Mouse (Mus musculus) layer of hippocampus, adult 2 months (tissue): ENCODE measurements around the gene Strip1. TPM values are rescaled to one million over a fixed set of nuclear protein-coding genes. Genes with fewer than 3 reads are reported as not detected.

Experiments
- DNase-seq, 2 experiments: peaks; one replicate each; pipeline ENCODE4 v3.0.0; 2022; ENCODE audit warnings: low spot score in 2 of 2
- H3K27ac ChIP-seq: fragments of 200-600 bp; 2 replicates; pipeline ENCODE4 v1.8.1; 2022
- H3K4me3 ChIP-seq: fragments of 200-600 bp; 2 replicates; pipeline ENCODE4 v1.8.1; 2022; ENCODE audit warnings: mild to moderate bottlenecking
- CTCF ChIP-seq: fragments of 200-600 bp; conservative IDR thresholded peaks from 2 replicates; pipeline ENCODE4 v1.8.1; 2022; ENCODE audit warnings: antibody characterized with exemption, mild to moderate bottlenecking, moderate library complexity
- total RNA-seq, 2 experiments: library from RNA; stranded (reverse); gene quantifications; 2 replicates each; pipeline ENCODE4 v1.2.3; 2021

The Strip1 gene
- total RNA-seq, 2 experiments from 2014 or later, result 74.5 to 79.2 TPM

DNA sequence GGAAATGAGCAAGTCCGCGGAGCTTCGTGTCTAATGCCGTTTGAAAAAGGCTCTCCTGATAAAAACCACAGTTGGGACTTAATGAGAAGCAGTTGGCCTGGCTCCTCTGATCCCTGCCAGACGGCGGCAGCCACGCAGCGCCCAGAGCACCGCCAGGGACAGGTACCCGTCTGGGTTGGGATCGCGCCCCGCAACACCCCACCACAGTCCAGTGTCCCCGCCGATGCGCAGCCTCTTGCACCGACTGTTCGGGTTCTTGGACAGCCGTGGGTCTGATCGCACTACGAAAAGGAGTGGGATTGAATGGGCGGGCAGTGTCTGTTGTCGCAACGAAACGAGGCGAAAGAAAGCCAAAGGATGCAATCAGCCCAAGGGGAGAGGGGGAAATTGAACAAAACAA lies 34.9 kb downstream of the Strip1 start:
- TF ChIP-seq CTCF, result no peak
- no peak for DNase-seq
- H3K4me3 ChIP-seq, result no peak overlapping the region
- H3K27ac ChIP-seq, result no peak overlapping the region

DNA sequence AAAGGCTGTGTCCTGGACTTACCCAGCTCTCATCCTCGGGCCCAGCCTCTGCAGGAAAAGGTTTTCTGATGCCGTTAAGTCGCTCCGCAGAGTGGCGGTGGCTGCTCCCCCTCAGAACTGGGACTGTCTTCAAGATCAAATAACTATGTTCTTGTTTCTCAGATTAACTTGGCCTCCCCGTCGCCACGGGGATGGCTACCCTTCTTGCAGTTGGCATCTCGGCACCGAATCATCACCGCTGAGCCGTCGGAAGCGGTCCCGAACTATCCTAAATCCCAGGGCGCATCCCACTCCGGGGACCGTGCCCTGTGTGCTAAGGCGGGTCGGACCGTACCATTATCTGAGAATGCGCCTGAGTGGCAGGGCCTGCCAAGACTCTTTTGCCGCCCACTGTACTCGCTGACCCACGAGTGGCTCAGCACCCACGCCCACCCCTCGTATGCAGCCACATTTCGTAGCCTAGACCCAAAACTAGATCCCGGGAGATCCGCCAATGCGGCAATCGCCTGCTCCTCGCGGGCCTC lies 35.5 kb downstream of the Strip1 start:
- Histone ChIP-seq H3K27ac (no peak overlapping the region), H3K4me3 (no peak overlapping the region)
- TF ChIP-seq CTCF, result no peak
- no peak for DNase-seq

DNA sequence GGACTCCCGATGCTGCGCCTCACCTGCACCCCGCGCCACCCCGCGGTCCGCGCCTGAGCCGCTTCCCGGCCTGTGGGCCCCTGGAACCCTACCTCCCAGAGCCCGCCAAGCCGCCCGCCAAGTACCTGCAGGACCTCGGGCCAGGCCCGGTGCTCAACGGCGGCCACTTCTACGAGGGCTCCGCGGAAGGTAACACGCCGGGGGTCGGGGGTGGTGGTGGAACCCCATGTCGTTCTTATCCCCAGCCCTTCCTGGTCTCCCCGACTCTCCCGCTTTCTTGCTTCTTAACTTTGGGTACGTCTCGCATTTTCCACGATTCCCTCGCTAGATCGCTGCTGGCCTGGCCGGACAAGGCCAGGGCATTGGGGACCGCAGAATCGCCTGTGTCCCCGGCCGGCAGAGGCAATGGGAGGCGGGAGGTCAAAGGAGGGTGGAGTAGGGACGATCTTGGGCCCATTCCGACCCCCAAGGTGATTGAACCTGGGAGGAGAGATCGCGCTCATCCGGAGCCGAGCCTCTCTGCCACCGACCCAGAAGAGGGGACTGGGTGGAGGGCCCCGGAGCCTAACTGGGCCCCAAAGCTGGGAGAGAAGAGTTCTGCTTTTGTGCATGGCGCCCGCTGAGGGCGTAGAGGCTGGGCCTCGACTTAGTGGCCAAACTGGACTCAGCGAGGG lies 36.1 kb downstream of the Strip1 start:
- no peak for TF ChIP-seq CTCF
- no peak for DNase-seq
- Histone ChIP-seq H3K4me3 (peak overlapping the region; percentile 24; the same call in 1 of the 2 replicates), H3K27ac (no peak overlapping the region)

DNA sequence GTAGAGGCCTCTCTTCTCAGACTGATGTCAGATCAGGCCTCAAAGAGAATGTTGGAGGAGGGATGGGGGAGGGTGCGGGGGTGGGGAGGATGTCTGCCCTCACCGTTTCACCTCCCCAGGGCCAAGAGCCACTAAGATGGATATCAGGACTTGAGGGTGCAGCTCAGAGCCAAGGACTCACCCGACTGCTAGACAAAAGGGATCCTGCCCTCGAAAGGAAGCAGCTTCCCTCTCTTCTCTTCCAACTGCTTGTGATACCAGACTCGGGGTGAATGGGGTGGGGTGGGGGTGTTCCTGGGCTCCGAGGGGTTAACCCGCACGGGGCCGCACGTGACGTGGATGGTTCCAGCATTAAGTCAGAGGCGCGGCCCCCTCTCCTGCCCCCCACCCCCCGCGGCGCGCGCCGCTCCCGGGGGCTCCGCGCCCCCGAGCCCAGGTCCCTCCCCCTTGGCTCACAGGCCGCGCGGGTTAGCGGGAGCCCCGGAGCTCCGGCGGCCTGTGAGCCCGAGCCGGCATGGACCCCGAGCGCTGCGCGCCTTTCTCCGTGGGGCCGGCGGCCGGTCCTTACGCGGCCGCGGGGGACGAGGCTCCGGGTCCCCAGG lies 36.7 kb downstream of the Strip1 start, which contains the start of gene Alx3:
Gene Alx3, plus strand, starts transcription at position 370 of the 602 bp plus-strand sequence.
- Histone ChIP-seq H3K27ac (no peak within 1 kb of the TSS), H3K4me3 (peak within 1 kb of the TSS; percentile 24; the same call in 1 of the 2 replicates)
- no peak for DNase-seq
- TF ChIP-seq CTCF, result no peak

DNA sequence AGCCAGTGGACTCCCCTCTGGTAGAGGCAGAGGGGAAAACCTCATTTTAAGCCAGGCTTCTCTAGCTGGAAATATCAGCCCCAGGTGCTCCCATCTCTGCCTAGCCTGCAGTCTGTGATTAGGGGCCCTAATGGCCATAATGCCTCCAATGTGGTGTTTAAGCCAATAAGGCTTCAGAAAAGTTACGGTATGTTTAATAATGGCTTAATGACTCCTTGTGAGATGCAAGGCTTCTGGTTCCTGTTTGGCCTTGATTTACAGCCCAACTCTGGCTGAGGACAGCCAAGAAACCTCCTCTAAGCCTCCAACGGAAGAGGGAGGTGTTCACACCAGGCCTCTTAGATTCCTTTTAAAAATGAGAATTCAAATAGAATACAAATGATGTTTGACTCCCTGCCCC lies 37.9 kb downstream of the Strip1 start:
- no peak overlapping the region for H3K27ac ChIP-seq
- no peak overlapping the region for H3K4me3 ChIP-seq
- no peak for DNase-seq
- TF ChIP-seq CTCF, result no peak

DNA sequence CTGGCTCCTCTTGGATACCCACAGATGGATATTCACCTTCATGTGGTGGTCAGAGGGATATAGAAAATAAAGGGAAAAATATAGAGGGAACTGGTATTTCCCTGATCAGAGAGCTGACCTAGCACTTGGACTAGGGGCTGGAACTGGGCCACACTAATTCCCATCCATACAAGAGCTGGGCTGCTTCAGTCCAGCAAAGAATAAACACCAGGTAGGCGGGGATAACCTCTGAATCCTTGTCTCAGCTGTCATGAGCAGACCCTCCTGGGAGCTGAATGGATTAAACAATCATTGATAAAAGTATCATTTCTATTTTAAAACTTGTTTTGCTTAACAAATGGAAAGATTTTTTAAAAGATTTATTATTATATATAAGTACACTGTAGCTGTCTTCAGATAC lies 39.9 kb downstream of the Strip1 start:
- DNase-seq, result no peak
- Histone ChIP-seq H3K27ac (no peak overlapping the region), H3K4me3 (no peak overlapping the region)
- TF ChIP-seq CTCF, result no peak

DNA sequence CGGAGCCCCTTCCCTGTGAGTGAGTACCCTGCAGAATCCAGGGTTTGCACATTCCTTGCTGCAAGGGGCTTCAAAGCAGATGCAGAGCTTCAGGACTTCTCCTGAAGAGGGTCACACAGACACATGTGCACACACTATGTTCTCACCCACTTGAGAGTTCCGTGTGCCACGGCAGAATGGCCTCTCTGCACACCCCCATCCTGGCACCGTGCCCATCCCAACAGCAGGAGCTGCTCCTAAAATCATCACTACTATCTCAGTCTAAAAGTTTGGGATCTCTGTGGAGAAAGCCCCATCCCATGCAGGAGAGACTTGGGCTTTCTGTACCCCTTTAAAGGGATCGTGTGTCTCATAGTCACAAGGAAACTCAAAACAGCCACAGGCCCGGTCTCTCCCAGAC lies 45.0 kb downstream of the Strip1 start:
- no peak overlapping the region for H3K27ac ChIP-seq
- DNase-seq, result no peak
- no peak for TF ChIP-seq CTCF
- no peak overlapping the region for H3K4me3 ChIP-seq

DNA sequence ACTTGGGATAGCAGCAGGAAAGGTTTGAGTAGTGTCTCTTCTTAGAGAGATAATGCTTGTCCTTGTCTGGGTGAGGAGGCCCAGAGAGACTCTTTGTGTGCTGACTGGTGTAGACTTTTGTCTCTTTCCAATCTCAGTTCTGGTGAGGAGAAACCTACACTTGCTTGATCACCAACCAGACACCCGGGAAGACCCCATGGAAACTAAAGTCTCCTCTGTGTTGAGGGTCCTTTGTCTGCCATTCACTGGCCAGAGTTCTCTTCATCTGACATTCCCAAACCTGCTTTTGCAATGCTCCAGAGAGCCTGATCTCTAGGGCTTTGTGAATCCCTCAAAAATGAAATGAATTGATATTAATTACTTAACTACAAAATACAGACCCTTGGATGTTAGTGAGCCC lies 47.6 kb downstream of the Strip1 start:
- no peak overlapping the region for H3K27ac ChIP-seq
- TF ChIP-seq CTCF, result no peak
- no peak overlapping the region for H3K4me3 ChIP-seq
- no peak for DNase-seq

DNA sequence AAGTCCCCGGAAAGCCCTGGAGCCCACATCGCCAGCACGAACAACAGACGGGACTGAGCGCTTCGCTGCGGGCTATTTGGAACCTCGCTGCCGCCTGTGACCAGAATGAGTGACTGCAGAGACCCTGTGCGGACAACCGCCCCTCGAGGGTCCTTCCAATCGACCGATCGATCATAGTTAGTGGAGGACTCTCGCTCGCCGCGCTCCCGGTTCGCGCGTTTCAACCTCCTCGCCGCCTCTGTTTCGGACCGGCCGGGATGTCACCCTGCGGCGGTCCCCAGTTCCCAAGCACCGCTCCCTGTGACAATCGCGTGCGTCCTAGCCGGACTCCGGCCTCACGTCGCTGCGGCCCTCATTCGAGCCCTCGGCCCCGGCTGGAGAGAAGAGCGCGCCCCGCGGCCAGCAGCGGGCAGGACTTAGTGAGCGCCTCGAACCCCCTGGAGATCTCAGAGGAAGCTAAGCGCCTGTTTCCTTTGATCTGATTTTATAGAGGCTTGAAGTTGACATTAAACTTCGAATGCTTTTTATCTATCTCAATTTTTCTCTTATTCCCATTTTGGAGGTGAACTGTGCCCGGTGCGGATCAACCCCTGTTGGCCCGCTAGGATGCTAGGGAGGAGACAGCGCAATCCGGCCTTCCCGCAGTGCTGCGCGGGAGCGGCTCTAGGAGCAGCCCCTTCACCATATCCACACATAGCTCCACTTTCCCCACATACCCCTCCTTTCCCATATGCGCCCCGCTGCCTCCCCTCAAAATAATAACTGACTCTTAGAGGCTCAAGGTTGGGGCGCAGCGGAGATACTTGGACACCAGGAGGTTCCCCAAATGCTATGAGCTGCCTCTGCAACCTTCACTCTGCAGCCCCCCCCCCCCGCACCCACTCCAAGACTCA lies 48.4 kb downstream of the Strip1 start:
- Histone ChIP-seq H3K27ac (no peak overlapping the region), H3K4me3 (peak overlapping the region; percentile 33)
- DNase-seq, result no peak
- no peak for TF ChIP-seq CTCF

DNA sequence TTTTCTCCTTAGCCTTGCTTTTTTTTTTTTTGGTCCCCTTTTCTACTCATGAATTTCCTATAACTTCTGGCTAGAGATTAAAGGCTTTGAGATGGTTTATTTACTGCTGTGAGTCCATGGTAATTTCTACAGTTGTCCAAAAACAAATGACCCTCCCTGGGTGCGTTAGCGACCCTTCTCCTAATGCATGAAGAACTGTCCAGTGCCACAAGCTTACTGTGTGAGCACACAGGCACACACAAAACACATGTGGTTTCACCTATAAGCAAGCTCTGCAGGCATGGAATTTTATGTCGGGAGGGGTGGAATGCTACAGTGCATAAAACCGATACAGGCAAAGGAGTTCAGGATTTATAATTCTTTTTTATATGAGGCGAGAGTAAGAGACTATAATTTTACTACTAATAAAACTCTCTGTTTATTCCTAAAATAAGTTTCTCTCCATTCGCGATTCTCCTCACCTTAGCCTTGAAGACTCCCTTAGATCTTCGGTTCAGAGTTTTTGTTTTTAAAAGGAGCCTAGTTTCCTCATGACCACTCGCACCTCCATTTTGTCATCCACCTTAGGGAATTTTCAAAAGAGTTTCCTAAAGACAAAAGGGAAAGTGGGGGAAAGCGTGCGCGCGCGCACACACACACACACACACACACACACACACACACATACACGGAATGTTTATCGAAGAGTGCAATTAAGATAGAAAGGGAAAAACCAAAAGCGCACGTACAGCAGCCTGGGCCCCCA lies 49.2 kb downstream of the Strip1 start:
- H3K4me3 ChIP-seq, result no peak overlapping the region; the same call in 1 of the 2 replicates

DNA sequence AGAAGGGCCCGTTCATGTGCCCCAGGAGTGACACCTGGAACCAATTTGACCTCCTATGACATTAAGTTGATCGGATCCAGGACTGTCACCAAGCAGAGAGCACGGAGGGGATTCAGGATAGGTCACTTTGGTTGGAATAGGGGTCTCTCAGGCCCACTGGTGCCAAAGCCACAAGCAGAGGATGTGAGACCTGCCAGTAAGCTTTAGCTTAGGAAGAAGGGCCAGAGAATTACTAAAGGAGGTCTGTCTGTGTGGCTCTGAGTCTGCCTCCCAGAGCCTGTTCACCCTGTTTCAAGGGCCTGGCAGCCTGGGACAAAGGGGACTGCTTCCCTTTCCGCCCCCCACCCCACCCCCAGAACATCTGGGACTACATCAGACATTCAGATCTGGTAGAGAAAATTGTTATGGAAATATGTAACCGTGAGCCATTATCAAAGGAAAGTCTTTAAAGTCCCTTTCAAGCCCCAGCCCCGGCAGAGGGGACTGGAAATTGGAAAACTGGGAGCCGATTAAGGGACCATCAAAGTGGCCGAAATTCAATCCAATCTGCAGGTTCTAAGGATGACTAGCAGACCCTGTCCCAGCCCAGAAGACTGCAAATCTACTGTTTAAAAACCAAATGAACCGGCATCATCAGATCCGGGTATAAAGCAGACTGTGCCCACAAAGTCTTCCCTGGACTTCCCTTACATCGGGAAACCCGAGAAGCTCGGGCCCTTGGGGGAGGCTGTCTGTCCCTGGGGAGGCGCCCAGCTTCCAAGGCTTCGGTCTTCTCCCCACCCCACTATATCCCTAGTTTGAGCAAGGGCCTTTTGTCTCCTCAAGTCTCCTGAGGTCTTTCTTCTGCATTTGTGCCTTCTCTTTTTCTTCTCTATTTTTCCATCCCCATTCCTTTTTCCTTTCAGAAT lies 50.1 kb downstream of the Strip1 start:
- TF ChIP-seq CTCF, result no peak
- H3K27ac ChIP-seq, result no peak overlapping the region
- H3K4me3 ChIP-seq, result no peak overlapping the region
- no peak for DNase-seq

More for the DNA sequence above, 49.2 kb downstream of the Strip1 start:
- no peak for DNase-seq
- H3K27ac ChIP-seq, result no peak overlapping the region
- no peak for TF ChIP-seq CTCF
